Mouse (Mus musculus) CD4-positive, CD25-positive, alpha-beta regulatory T cell, adult 2 months (primary cell): Measurements from ENCODE around the gene Me1.

Experiments used
- DNase-seq: peaks from one replicate; pipeline ENCODE4 v3.0.0-alpha.2; 2012; ENCODE audit warnings: low read depth, low spot score

Gene Me1

DNA sequence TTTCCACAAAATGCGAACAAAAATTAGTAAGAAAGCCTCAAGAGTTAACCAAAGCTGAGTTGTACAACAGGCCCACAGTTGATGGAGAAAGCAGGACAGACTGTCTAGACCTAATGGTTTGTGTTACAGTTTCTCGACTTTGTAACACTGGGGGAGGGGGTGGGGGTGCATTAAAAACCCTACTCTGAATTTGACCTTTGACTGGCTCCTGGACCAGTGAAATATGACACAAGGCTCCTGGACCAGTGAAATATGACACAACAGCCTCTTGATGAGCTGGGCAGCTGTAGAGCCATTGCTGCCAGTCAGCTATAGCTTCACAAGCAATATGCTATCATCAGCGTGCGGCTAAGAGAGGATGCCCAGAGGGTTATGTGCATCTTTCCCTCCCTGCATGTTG lies 37.4 kb downstream of the Me1 start:
- no peak for DNase-seq

DNA sequence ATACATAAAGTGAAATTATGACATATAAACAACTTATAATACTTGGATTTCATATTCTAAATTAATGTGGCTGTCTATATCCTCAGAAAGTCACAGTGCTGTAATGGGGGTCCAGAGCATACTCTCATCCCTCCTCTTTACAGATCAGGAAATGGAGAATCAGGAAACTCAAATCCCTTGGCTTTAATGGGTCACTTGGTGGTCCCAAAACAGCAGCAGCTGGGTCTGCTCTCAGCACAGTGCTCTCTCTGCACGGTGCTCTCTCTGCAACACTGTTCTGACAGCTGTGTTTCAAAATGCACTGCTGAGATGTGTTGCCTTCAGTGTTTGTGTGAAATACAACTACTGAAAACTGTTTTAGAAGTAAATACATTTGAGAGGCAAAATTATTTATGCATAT lies 43.6 kb downstream of the Me1 start:
- DNase-seq = no peak

DNA sequence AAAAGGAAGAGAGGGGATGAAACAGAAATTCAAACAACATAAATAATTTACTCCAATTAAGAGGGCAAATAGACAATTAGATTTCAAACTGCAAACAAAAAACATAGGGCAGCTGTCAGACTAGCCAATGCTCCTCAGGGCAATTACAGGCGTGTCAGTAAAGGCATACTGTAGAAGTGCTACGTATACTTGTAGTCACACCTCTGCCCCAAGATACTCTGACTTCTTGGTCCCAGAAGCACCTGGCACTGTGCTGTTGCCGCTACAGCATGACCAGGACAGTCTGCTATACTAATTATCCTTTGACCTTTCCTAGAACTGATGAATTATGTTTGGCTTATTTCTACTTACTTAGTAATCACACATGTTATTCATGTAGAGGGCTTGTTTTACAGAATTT lies 44.5 kb downstream of the Me1 start:
- no peak for DNase-seq

DNA sequence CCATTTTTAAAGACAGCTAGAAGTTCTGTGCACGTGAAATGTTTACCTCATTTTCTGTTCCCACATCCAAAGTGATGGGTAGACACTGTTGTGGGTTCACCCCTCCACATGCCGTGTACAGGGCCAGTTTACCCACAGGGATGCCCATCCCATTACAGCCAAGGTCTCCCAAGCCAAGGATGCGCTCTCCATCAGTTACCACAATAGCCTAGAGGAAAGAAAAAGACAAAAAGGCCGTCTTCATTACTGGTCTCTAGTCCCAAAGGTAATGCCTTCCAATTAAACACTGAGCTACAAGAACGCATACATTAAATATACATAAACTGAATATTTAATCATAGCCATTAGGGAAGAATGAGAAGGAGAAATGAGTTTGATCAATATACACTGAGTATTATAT lies 44.9 kb downstream of the Me1 start:
- no peak for DNase-seq

DNA sequence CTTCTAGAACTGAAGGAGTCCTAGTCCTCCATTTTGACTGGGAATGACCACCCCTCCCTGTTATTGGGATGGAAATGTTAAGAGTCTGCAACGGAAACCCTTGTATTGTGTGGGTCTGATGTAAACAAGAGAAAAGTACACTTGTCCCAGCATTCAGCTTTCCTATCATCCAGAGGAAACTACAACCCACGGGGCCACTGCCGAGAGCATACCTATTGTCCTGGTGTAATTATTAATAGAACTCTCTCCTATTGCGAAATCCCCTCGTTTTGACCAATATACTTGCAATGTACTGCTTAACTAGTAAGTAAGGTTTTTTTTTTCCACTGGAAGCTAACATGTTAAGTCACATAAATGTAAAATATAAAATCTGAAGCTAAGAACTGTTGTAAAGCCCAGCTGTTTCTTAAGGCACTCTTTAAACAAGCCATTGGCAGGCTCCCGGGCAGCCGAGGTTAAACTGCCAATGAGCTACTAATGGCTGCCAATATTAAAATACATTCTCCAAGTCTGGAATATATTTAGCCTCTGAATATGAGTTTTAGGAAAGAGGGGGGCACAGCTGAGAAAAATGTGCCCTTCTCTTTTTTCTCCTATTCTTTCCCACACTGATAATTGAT lies 47.7 kb downstream of the Me1 start:
- DNase-seq = no peak

DNA sequence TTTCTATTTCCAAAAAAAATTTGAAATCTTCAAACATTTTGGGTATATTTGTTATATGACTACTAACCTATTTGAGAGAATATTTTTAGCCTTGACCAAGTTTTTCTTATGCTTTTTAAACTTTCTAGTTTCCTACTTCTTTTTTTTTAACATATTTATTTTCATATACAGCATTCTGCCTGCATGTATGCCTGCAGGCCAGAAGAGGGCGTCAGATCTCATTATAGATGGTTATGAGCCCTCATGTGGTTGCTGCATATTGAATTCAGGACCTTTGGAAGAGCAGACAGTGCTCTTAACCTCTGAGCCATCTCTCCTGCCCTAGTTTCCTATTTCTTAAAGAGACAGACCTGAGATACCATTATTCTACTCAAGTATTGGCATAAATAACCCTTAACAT lies 48.9 kb downstream of the Me1 start:
- no peak for DNase-seq

DNA sequence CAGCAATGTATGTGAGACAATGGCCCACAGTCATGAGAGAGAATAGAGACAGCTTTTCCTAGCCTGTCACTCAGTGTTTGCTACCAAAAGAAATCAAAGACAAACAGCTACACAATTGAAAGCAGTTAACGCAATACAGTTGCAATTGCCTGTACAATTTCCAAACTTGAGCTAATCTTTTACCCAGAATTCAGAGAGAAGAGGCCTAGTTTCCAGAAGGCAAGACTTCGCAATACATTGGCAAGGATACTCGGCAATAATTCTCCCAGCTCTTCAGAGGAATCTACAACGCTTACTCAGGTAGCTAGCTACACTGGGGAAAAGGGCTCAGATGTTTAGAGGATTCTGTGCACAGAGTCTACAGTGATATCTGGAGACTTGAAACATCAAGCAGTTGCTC lies 52.3 kb downstream of the Me1 start:
- no peak for DNase-seq

DNA sequence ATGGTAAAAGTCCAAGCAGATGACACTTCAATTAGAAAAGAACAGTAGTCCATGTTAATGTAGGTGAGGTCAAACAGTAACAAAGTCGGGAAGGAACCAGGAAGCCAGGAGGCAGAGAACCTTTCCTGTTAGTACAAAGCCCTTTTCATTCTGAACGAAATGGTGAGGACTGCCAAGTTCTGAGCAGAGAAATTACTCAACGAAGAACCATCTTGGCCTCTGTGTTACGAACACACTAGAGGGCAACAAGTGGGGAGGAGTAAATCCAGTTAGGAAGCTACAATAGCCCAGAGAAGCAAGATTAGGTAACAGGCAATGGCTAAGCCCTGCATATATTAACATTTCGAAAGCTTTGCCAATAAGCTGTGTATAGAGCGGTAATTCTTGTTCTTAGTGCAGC lies 57.0 kb downstream of the Me1 start:
- DNase-seq = no peak

DNA sequence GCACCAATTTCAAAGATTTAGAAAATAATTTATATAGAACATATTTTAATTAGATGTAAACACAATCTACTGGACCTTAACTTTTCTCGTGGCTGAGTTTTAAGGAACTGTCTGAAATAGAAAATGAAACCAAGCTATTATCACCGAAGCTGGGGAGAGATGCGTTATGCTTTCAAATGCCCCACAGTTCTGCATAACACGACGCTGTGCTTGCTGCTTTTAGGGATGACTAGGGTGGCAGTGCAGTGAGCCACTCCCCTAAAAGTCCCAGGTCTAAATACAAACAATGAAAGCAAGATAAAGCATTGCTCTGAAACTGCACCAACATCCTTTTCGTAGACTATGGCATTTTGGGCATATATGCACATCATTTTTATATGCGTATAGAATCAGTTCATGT lies 64.6 kb downstream of the Me1 start:
- DNase-seq = peak; percentile 50

DNA sequence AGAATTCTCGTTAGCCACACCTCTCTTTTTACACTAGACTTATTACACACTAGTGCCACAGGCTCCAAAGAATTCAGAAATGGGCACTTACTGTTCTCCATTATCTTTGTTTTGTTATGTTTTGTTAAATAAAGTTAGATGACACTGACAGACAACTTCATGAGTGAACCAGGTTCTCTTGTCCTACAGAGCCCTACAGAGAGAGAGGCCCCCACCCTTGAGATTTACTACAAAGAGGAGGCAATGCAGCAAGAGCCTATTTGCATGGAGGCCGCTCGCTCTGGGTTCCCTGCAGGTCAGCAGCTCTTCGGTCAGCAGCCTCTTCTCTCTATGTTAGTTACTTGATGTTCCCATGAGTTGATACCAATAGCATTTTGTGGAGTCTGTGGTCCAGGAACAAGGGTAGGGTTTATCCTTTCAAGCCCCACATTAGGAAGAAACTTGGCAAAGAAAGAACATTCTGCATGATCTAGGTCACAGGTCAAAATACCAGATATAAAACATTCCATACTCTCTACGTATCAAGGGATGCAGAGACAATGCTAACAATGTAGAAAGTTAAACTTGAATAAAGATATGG lies 65.3 kb downstream of the Me1 start:
- no peak for DNase-seq

DNA sequence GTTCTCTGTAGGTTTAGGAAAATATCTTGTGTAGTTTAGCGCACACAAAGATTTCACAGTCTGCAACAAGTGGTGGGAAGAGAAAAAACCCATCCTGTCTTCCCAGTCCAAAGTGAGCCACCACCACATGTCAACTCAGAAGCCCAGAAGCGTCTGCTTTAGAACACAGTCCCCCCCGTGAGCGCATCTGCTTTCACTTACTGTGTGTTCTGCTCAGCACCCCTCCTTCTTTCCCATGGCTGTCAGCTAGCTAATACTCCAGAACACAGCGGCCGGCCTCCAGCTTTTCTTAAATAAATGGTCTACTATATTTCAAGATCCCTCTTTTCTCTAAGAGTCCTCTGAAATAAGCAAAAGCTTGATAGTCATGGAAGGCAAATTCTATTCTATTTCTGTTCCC lies 66.4 kb downstream of the Me1 start:
- no peak for DNase-seq

DNA sequence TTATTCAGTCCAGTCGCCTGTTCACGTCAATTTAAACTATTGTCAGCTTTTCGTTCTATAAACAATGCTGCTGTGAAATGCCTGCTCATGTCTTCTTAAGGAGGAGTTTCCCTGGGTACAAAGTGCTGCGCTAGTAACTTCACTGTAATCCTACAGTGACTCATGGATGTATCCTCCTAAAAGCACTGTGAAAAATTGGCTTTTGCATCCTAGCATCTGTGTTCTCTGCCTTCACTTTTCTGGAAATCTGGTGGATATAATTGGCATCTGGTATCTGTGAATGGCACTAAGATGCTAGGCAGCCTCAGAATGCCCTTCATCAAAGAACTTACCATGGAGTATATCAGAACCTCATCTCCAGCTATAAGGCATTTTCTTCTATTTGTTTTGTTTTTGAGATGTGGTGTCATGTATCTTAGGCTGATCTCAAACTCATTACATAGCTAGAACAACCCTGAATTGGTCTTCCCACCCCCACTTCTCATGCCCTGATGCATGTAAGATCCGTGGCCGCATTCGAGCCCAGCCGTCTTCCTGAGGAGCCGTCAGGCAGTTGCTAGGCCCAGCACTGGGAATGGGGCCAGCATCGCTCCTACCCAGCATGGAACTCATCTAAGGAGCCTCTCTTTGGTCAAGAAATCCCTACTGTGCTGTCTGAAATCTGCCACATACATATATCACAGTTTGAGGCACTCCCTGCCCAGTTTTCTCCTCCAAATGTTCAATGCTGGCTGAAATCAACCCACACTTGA lies 67.8 kb downstream of the Me1 start:
- no peak for DNase-seq

DNA sequence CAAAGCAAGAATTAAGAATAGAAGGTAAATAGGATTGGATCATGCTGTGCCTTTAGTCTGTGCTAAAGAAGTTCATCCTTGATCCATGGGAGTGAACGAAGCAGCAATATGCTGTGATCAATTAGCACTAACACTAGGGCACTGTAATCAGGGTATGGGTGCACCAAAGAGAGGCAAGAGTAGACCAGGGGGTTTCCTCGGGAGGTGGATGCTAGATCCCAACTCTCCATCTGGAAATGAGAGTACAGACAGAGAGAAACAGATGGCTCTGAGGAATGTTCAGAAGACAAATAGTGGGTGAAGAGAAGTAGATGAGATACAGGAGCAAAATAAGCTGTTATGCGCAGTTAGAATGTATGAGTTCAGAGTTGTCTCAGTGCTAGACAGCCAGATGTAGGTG lies 68.8 kb downstream of the Me1 start:
- DNase-seq = no peak

DNA sequence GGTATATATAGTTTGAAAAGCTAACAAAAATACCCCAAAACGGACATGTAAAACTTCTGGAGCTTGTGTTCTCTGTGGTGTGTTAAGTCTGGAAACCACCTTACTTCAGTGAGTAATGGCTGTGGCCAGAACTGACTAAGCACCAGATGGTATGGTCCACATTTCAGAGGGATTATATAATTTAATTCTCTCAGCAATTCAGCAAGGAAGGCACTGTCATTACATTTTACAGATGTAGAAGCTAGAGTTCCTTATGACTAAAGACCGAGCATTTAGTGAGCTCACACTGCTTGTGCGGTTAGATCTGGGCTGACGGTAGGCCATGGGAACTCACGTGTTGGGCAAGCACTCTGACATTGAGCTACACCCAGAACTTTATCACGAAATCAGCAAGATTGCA lies 71.0 kb downstream of the Me1 start:
- peak; percentile 26 for DNase-seq

DNA sequence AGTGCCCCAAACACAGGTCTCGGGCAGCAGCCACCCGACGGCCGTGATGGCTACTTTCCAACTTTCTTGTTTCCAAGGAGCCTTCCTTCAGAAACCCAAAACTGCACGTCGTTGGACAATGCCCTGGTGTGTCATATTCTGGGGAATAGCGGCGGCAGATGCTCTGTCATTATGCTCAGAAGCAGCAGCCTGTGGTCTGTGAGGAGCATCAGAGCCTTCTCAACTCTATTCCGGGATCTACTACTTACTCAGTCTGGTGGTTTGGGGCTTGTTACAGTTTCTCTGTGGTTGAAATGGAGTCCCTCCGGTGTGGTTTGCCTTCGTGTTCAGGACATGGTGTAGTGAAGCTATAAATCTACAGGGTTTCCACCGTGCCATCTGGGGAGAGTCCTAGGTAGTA lies 71.7 kb downstream of the Me1 start:
- DNase-seq = peak; percentile 12

DNA sequence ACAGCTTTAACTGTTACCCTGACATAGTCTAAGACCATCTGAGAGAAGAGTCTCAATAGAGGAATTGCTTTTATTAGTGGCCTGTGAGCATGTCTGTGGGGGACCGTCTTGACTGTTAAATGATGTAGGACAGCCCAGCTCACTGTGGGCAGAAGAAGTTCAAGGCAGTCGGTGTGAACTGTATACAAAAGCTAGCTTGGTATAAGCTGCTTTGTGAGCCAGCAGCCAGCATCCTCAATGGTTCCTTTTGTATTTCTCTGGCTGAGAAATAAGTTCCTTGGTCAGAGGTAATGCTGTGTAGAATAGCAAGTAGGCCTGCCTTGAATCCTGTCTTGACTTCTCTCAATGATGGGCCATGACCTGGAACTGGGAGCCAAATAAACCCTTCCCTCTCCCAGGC lies 73.7 kb downstream of the Me1 start:
- DNase-seq = no peak

DNA sequence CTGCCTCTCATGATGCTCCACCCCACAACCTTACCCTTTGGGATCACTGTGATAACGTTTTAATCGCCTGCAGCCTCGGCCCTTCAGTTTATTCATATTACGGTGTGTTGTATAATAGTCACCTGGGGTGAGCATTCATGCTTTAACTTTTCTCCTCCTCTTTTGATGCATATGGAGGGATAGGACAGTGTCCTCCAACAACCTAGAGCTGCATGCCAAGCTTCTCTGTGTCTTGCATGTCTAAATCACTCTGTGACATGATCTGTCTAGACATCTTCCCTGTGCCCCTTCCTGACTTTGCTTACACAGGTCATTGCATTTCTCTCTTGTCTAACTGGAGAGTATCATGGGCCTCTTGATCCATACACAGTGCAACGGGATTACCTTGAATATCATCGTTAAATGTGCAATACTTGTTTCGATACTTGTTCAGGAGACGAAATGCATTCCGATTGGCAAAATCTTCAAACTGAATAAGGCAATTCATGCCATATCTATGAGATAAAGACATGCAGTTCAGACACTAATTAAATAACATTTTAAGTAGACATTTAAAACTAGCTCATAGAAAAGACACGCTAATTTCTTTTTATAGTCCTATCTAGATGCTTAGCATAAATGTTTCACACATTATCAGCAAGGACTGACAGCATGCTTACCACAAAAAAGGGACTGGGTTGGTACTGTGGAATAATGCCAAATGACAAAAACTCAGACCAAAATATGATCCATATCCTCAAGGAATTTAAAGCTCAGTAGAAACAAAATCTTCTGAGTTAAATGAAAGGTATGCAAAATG lies 76.2 kb downstream of the Me1 start:
- no peak for DNase-seq

DNA sequence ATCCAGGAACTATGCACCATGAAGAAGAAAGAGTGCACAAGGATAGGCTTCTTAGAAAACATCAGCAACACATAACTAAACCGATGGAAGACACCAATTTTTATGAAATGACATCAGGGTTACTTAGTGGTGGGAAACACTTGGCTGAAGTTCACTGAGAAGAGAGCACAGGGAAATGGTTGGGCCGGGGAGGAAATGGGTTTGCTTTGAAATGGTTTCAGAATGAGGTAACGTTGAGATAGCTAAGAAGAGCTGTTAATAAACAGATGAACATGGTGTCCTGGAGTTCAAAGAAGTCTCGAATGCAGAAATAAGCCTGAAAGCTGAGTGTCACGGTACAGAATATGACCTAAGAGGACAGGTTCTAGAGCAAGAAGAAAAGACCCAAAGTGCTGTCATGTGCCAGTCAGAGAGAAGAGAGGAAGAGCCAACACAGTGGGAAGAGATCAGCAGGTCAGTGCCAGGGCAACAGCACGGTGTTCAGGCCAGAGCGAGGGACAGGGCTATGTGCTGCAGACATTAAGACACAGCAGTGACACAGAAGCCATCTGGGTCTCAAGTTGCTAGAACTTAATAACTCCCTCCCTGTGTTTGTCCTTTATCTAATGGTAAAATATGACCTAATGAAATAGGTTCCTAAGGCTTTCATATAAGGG lies 77.8 kb downstream of the Me1 start:
- peak; percentile 58 for DNase-seq

DNA sequence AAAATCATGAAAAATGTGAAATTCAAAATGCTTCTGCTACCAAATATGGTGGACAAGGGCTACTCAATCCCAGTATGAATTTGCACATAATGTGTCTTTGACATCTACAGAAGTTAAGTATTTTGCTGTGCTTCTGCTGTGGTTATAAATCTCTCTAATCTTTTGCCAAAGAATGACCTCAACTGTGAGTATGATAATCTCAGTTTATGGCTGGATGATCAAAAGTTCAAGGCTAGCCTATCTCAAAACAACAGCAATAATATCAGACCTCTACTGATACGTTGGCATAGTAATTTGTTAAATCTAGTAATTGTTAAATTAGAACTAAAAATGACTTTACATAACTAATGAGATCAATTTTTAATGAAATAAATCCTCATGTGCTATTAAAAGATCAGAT lies 80.0 kb downstream of the Me1 start:
- no peak for DNase-seq

DNA sequence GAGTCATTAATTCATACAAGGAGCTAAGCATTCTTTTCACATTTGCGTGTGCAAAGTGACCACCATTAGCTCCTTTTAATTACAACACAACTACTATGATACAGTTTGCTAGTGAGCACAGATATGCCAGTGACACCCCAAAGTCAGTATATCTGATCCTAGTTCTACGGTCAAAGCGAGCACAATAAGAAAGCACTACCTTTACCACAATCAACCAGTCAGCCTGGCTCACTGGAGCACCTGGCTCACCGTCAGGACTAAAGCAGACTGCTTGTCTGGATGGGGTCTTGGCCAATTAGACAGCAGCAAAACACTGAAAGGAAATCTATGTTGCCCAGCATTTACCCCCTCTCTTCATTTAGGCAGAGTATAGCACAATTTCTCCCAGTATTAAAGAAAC lies 83.7 kb downstream of the Me1 start:
- DNase-seq = no peak

DNA sequence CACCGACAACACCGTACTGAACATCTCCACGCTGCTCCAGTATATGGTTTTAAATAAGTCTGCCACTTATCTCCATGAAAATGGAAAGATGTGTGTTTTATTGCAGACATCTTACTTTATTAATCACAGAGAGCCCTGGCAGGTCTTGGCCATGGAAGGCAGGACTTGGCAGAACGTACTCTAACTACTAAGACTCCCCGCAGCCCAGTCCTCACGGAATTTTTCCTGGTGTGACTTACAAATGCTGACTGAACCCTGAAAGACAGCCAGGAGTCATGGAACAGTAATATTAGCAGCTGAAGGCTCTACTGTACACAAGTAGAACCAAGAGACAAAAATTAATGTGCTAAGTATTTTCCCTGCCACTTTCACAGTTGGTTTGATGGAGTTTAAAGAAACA lies 90.0 kb downstream of the Me1 start:
- DNase-seq = no peak

DNA sequence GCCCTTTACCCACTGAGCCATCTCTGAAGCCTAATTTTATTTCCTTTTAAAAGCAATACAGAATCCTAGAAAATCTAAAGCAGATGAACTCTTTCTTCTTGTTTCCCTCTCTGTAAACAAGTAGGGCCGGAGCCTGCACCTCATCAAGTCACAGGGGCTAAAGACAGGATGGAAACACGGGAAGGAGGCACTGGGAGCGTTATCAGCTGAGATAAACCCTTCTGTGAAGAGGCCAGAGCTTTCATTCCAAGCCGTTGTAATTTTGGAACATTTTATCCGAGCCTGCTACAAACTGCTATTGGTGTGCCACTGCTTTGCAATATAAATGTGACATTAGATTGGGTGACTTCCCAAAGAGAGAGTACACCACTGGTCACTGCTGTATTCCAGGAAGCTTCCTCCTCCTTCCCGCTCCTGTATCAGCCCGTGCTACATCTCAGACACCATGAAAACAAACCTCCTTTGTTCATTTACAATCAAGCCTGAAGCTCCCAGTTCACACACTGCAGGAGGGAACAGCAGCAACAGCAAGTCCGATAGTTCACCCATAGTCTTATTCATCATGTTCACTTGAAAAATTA lies 95.9 kb downstream of the Me1 start:
- no peak for DNase-seq
